Mouse (Mus musculus): ENCODE data around the gene Cask.

- TF ChIP-seq CTCF (IDR thresholded peaks at IDR 0.05; ENCODE audit: low read depth, low read length) (no peak), POLR2A (IDR thresholded peaks at IDR 0.05; ENCODE audit: insufficient read depth, low read length) (no peak)
Observed at GRCm38 (mm10) chrX:13670342-13670741, 180.8 kb downstream of the Cask start.
